Mouse (Mus musculus) forebrain, embryonic 12.5 days (tissue): Measurements from ENCODE around the gene Gm128. TPM values are rescaled to one million over a fixed set of nuclear protein-coding genes. Genes with fewer than 3 reads are reported as not detected.

ENCODE experiments used
- ATAC-seq: fragments of 200-750 bp; cut with Nextera tagmentation; 2 replicates; pipeline ENCODE4 v1.8.0; 2017; ENCODE audit warnings: moderate TSS enrichment; ENCODE audit not compliant: low FRiP score
- H3K27ac ChIP-seq: fragments of 300-500 bp; sonication (generic); 2 replicates; pipeline ENCODE4 v1.5.1; 2016; ENCODE audit warnings: mild to moderate bottlenecking
- H3K27me3 ChIP-seq: fragments of 300-500 bp; sonication (generic); 2 replicates; pipeline ENCODE4 v1.6.1; 2016; ENCODE audit warnings: mild to moderate bottlenecking
- H3K36me3 ChIP-seq: fragments of 300-500 bp; sonication (generic); replicated peaks from 2 replicates; pipeline ENCODE4 v1.6.1; 2016; ENCODE audit warnings: mild to moderate bottlenecking
- H3K4me1 ChIP-seq: fragments of 300-500 bp; sonication (generic); 2 replicates; pipeline ENCODE4 v1.6.1; 2016
- H3K4me2 ChIP-seq: fragments of 300-500 bp; sonication (generic); 2 replicates; pipeline ENCODE4 v1.6.1; 2016; ENCODE audit warnings: mild to moderate bottlenecking, moderate library complexity
- H3K4me3 ChIP-seq: fragments of 300-500 bp; sonication (generic); replicated peaks from 2 replicates; pipeline ENCODE4 v1.5.1; 2016; ENCODE audit warnings: mild to moderate bottlenecking
- H3K9ac ChIP-seq: fragments of 300-500 bp; sonication (generic); 2 replicates; pipeline ENCODE4 v1.6.1; 2016; ENCODE audit warnings: mild to moderate bottlenecking
- H3K9me3 ChIP-seq: fragments of 300-500 bp; sonication (generic); 2 replicates; pipeline ENCODE4 v1.6.1; 2016
- WGBS: fragments of 180-500 bp; shearing (Covaris S2); methylation state at CpG from one replicate; pipeline ENCODE4 v1.1.7; 2016; 5-methylcytosine and 5-hydroxymethylcytosine counted together
- polyA plus RNA-seq: library from polyadenylated mRNA; unstranded; fragments of >200 nt; fragmentation: Nextera tagmentation; extraction: Ambion mirVana; gene quantifications from 2 replicates; pipeline ENCODE4 v1.2.1, GENCODE M21; 2016

The Gm128 gene
- polyA plus RNA-seq, result 0.12 and 0.31 TPM in 2 replicates

- Histone ChIP-seq H3K9me3 (no peaks in the 10 kb centered on the region), H3K4me2 (no peak within 1 kb of the TSS), H3K9ac (no peak within 1 kb of the TSS; the same call in 1 of the 2 replicates), H3K4me3 (no peak within 1 kb of the TSS), H3K36me3 (peaks cover 26% of the 10 kb centered on the region), H3K27ac (no peak within 1 kb of the TSS), H3K27me3 (no peaks in the 10 kb centered on the region), H3K4me1 (peaks cover 5% of the 10 kb centered on the region; the same call in 1 of the 2 replicates)
- ATAC-seq, result no peak
- 74% methylated on average over 7 of the region's 7 CpGs for WGBS
Measured at GRCm38 (mm10) chr3:95241498-95241897, at the start of gene Gm128. Gm128 (minus strand) TSS chr3:95241598.

DNA sequence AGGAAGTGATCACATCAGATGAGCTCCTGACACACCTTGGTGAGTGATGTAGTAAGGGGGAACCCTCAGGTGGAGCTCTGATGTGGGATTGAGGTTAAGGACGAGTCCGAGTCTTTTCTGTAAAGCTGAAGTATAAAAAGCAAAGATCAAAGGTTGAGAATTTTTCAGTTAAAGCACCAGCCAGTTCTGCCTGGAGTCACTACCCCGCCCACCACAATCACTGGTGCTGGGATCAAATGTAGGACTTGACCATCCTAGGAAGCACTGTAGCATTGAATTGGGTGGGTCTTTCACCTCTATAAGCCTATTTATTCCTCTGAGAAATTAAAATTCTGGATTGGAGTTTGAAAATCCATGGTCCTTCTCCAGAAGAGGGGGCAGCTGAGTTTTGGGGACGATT, 49.6 kb upstream of the Gm128 start:
- H3K27ac ChIP-seq, result no peak overlapping the region
- no peaks in the 10 kb centered on the region for H3K9me3 ChIP-seq
- no peak overlapping the region for H3K9ac ChIP-seq
- H3K27me3 ChIP-seq, result no peaks in the 10 kb centered on the region
- ATAC-seq, result no peak
- H3K36me3 ChIP-seq, result peaks cover 75% of the 10 kb centered on the region
- no peak overlapping the region for H3K4me3 ChIP-seq
- no peak overlapping the region for H3K4me2 ChIP-seq
- 82% methylated on average over 4 of the region's 4 CpGs for WGBS
- no peaks in the 10 kb centered on the region for H3K4me1 ChIP-seq

- Histone ChIP-seq H3K9me3 (no peaks in the 10 kb centered on the region), H3K9ac (no peak overlapping the region), H3K27ac (no peak overlapping the region), H3K4me3 (no peak overlapping the region), H3K27me3 (no peaks in the 10 kb centered on the region), H3K36me3 (peaks cover 68% of the 10 kb centered on the region), H3K4me1 (no peaks in the 10 kb centered on the region), H3K4me2 (no peak overlapping the region)
- ATAC-seq, result no peak
- WGBS, result 85% methylated on average over 6 of the region's 6 CpGs
Measured at GRCm38 (mm10) chr3:95290156-95290555, 48.8 kb upstream of the Gm128 start.

DNA sequence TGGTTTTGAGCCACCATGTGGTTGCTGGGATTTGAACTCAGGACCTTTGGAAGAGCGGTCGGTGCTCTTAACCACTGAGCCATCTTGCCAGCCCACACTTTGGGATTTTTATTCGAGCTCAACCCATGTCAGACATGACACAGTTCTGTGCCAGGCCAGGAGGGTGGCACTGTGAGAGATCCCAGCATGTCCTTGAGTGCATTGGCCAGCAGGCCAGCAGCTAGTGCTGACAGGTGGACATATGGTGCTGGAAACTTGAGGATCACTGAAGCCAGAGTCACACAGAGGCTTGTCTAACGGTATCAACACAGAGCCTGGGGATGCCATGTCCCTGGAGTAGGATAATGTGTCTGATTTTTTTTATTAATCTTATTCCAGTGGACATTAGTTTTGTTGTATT, 48.0 kb upstream of the Gm128 start:
- H3K4me3 ChIP-seq, result no peak overlapping the region
- no peaks in the 10 kb centered on the region for H3K9me3 ChIP-seq
- H3K27ac ChIP-seq, result no peak overlapping the region
- WGBS, result 94% methylated on average over 4 of the region's 4 CpGs
- H3K36me3 ChIP-seq, result peaks cover 61% of the 10 kb centered on the region
- H3K4me1 ChIP-seq, result no peaks in the 10 kb centered on the region
- no peak overlapping the region for H3K4me2 ChIP-seq
- ATAC-seq, result no peak
- H3K27me3 ChIP-seq, result no peaks in the 10 kb centered on the region
- H3K9ac ChIP-seq, result no peak overlapping the region

- 95% methylated on average over 3 of the region's 3 CpGs for WGBS
- no peak overlapping the region for H3K27ac ChIP-seq
- peaks cover 43% of the 10 kb centered on the region for H3K36me3 ChIP-seq
- no peak overlapping the region for H3K4me3 ChIP-seq
- H3K4me2 ChIP-seq, result no peak overlapping the region
- no peaks in the 10 kb centered on the region for H3K27me3 ChIP-seq
- H3K9me3 ChIP-seq, result no peaks in the 10 kb centered on the region
- H3K4me1 ChIP-seq, result peaks cover 10% of the 10 kb centered on the region
- H3K9ac ChIP-seq, result no peak overlapping the region
- ATAC-seq, result no peak
Measured at GRCm38 (mm10) chr3:95287541-95287940, 46.1 kb upstream of the Gm128 start.

DNA sequence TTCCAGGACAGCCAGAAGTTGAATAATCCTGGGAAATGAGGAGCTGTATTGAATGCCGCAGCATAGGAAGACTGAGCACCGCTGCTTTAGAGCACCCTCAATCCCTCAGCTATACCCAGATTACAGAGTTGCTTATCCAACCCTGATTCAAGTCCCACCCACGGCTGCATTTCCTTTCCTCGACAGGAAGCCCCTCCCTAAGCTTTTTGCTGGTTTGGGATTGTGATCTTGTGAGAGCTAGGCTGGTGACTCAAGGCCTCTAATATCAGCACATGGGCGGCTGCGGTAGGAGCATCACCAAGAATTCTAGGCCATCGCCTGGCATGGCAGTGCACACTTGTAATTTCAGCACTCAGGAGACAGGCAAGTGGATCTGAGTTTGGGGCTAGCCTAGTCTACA, 45.1 kb upstream of the Gm128 start:
- Histone ChIP-seq H3K4me3 (no peak overlapping the region), H3K9ac (no peak overlapping the region), H3K27me3 (no peaks in the 10 kb centered on the region), H3K4me2 (no peak overlapping the region), H3K9me3 (no peaks in the 10 kb centered on the region), H3K36me3 (peaks cover 34% of the 10 kb centered on the region), H3K4me1 (peaks cover 15% of the 10 kb centered on the region), H3K27ac (no peak overlapping the region)
- 84% methylated on average over 7 of the region's 7 CpGs for WGBS
- ATAC-seq, result no peak

- H3K27me3 ChIP-seq, result no peaks in the 10 kb centered on the region
- no peak for ATAC-seq
- no peak overlapping the region for H3K4me3 ChIP-seq
- 74% methylated on average over 5 of the region's 5 CpGs for WGBS
- peaks cover 30% of the 10 kb centered on the region for H3K36me3 ChIP-seq
- no peak overlapping the region for H3K9ac ChIP-seq
- no peak overlapping the region for H3K27ac ChIP-seq
- H3K9me3 ChIP-seq, result no peaks in the 10 kb centered on the region
- peaks cover 15% of the 10 kb centered on the region for H3K4me1 ChIP-seq
- no peak overlapping the region for H3K4me2 ChIP-seq
Measured at GRCm38 (mm10) chr3:95286011-95286410, 44.6 kb upstream of the Gm128 start.

DNA sequence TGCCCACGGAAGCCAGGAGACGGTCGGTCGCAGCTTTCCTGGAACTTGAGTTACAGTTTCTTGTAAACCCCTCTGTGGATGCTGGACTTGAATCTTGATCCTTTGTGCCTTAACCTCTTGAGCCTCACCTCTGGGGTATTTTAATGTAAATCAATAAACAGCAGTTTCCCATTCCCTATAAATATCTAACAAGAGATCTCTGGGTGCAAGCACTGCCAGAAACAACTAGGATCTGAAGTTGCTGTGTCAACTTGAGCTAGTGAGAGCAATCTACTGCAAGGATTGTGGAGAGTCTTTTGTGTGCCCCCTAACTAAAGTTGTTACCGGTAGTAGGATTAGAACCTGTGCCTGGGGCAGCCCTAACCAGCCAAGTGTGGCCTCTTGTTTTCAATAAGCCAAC, 44.0 kb upstream of the Gm128 start:
- peaks cover 19% of the 10 kb centered on the region for H3K4me1 ChIP-seq
- no peaks in the 10 kb centered on the region for H3K9me3 ChIP-seq
- ATAC-seq, result no peak
- no peak overlapping the region for H3K4me2 ChIP-seq
- H3K4me3 ChIP-seq, result no peak overlapping the region
- no peaks in the 10 kb centered on the region for H3K27me3 ChIP-seq
- H3K36me3 ChIP-seq, result peaks cover 23% of the 10 kb centered on the region
- no peak overlapping the region for H3K9ac ChIP-seq
- 90% methylated on average over 5 of the region's 5 CpGs for WGBS
- H3K27ac ChIP-seq, result no peak overlapping the region

GRCm38 (mm10) chr3:95284501-95285281, 43.3 kb upstream of the Gm128 start:
- ATAC-seq, result no peak
- peaks cover 19% of the 10 kb centered on the region for H3K4me1 ChIP-seq
- no peaks in the 10 kb centered on the region for H3K9me3 ChIP-seq
- H3K4me3 ChIP-seq, result no peak overlapping the region
- H3K36me3 ChIP-seq, result peaks cover 20% of the 10 kb centered on the region
- H3K27me3 ChIP-seq, result no peaks in the 10 kb centered on the region
- H3K27ac ChIP-seq, result no peak overlapping the region
- peak overlapping the region; percentile 74 for H3K4me2 ChIP-seq
- 94% methylated on average over 12 of the region's 12 CpGs for WGBS
- H3K9ac ChIP-seq, result no peak overlapping the region; the same call in 1 of the 2 replicates

GRCm38 (mm10) chr3:95284062-95284461, 42.7 kb upstream of the Gm128 start:
- Histone ChIP-seq H3K36me3 (peaks cover 15% of the 10 kb centered on the region), H3K4me1 (peaks cover 19% of the 10 kb centered on the region), H3K9ac (peak overlapping the region; percentile 76), H3K4me2 (peak overlapping the region; percentile 74), H3K9me3 (no peaks in the 10 kb centered on the region), H3K27me3 (no peaks in the 10 kb centered on the region), H3K27ac (0 out of 2 replicates have a peak overlapping the region, but pooled peaks have one; percentile 95), H3K4me3 (peak overlapping the region; percentile 70)
- 36% methylated on average over 1 of the region's 1 CpGs for WGBS
- ATAC-seq, result no peak

- Histone ChIP-seq H3K27me3 (no peaks in the 10 kb centered on the region), H3K4me1 (peaks cover 19% of the 10 kb centered on the region), H3K9me3 (no peaks in the 10 kb centered on the region), H3K4me3 (peak overlapping the region; percentile 70), H3K27ac (peak overlapping the region; percentile 95), H3K4me2 (peak overlapping the region; percentile 74), H3K9ac (peak overlapping the region; percentile 76), H3K36me3 (peaks cover 13% of the 10 kb centered on the region)
- 2% methylated on average over 7 of the region's 7 CpGs for WGBS
- ATAC-seq, result no peak
Measured at GRCm38 (mm10) chr3:95283589-95283941, 42.2 kb upstream of the Gm128 start.

GRCm38 (mm10) chr3:95282865-95283588, 41.6 kb upstream of the Gm128 start:
- Histone ChIP-seq H3K36me3 (peaks cover 8% of the 10 kb centered on the region), H3K4me3 (peak overlapping the region; percentile 70), H3K27me3 (no peaks in the 10 kb centered on the region), H3K9me3 (no peaks in the 10 kb centered on the region), H3K27ac (peak overlapping the region; percentile 95), H3K4me1 (peaks cover 19% of the 10 kb centered on the region), H3K9ac (peak overlapping the region; percentile 76), H3K4me2 (peak overlapping the region; percentile 74)
- WGBS, result under 1% methylated on average over 48 of the region's 51 CpGs
- ATAC-seq, result peak; percentile 69
